Comparison of ENCODE assay signal across 13 mouse cellular contexts in genomic region chr6:84506675-84507074, GRCm38 (mm10).
A peak's percentile ranks its signal among the peaks of the same experiment; 100 is the strongest.
DNase-seq lines count a peak whose midpoint lies in the region; ATAC-seq and TF ChIP-seq lines count a peak whose summit lies in the region.
"Had no signal": no experiment of that assay in that cellular context is flagged by ENCODE, and none has a peak within 500 bp of the region (broad histone marks: within the 10 kb centered on the region; RNA-seq: fewer than 3 reads in every experiment).

No protein-coding gene starts in this region.

- no peaks in the 10 kb centered on the region for H3K4me1 ChIP-seq in heart, adult 2 months (ENCODE audit: control insufficient read depth, insufficient read depth, low read length)
- no peaks in the 10 kb centered on the region for H3K4me1 ChIP-seq in liver, adult 2 months (ENCODE audit: control insufficient read depth, insufficient read depth, low read length)
- H3K4me1 ChIP-seq in liver, embryonic 11.5 days (replicated peaks; ENCODE audit: control insufficient read depth, insufficient read depth, low read length), result no peaks in the 10 kb centered on the region
- H3K4me1 ChIP-seq in CH12.LX (ENCODE audit: control insufficient read depth in 1 of 2, insufficient read depth in 2 of 2), result no peaks in the 10 kb centered on the region
- no peaks in the 10 kb centered on the region for H3K4me1 ChIP-seq in cortical plate, adult 2 months (ENCODE audit: control insufficient read depth, insufficient read depth, low read length)
- H3K4me1 ChIP-seq: hindbrain, embryonic 12.5 days; lung, embryonic 15.5 days had no signal

- no peak for TF ChIP-seq EP300 in heart, adult 2 months (IDR thresholded peaks at IDR 0.05; ENCODE audit: insufficient read depth, low read depth, low read length)
- TF ChIP-seq EP300 in CH12.LX (IDR thresholded peaks at IDR 0.05; ENCODE audit: low read length), result no peak

- no peaks in the 10 kb centered on the region for H3K9me3 ChIP-seq in liver, embryonic 11.5 days (ENCODE audit: control insufficient read depth, low read length)
- no peaks in the 10 kb centered on the region for H3K9me3 ChIP-seq in CH12.LX (replicated peaks; ENCODE audit: low read length)
- H3K9me3 ChIP-seq: embryonic facial prominence, embryonic 15.5 days; hindbrain, embryonic 12.5 days; lung, embryonic 15.5 days had no signal

- no peak overlapping the region for H3K9ac ChIP-seq in heart, adult 2 months (ENCODE audit: low read depth, low read length)
- no peak overlapping the region for H3K9ac ChIP-seq in liver, adult 2 months (ENCODE audit: low read depth, low read length)
- no peak overlapping the region for H3K9ac ChIP-seq in liver, embryonic 11.5 days (ENCODE audit: low read depth, low read length)
- no peak overlapping the region for H3K9ac ChIP-seq in CH12.LX (ENCODE audit: insufficient read depth, low read depth)
- H3K9ac ChIP-seq: embryonic facial prominence, embryonic 15.5 days; hindbrain, embryonic 12.5 days; lung, embryonic 15.5 days had no signal

- no peaks in the 10 kb centered on the region for H3K27me3 ChIP-seq in heart, adult 2 months (ENCODE audit: control insufficient read depth, insufficient read depth, low read length)
- no peaks in the 10 kb centered on the region; the same call in 1 of the 2 replicates for H3K27me3 ChIP-seq in liver, adult 2 months (ENCODE audit: control insufficient read depth, insufficient read depth, low read length)
- H3K27me3 ChIP-seq in liver, embryonic 11.5 days (replicated peaks; ENCODE audit: control insufficient read depth, insufficient read depth, low read length), result no peaks in the 10 kb centered on the region
- H3K27me3 ChIP-seq in CH12.LX (replicated peaks), result peaks cover 88% of the 10 kb centered on the region
- H3K27me3 ChIP-seq: embryonic facial prominence, embryonic 15.5 days; hindbrain, embryonic 12.5 days; lung, embryonic 15.5 days had no signal

- dilution Hi-C loops in CH12.LX (cut with MboI; ENCODE audit: extremely low pct_ligation_motif_present, extremely low pct_unique_long_range_greater_than_20kb, low sequenced_read_pairs), result no loop called here

- intact Hi-C loops in heart, adult 2 months (cut with DNase I), result loop anchor here (1.0 to 10.0 kb wide), 2 partner anchors 84 to 408 kb away; no protein-coding TSS in a partner anchor

- in situ Hi-C loops in CH12.LX (cut with MboI; ENCODE audit: low pct_ligation_motif_present, low pct_unique_long_range_greater_than_20kb, low sequenced_read_pairs), result no loop called here

- no peak for TF ChIP-seq POLR2A in heart, adult 2 months (IDR thresholded peaks at IDR 0.05; ENCODE audit: insufficient read depth, low read depth, low read length)
- TF ChIP-seq POLR2A in liver, adult 2 months (IDR thresholded peaks at IDR 0.05; ENCODE audit: extremely low read depth, insufficient read depth, low read length), result no peak
- no peak for TF ChIP-seq POLR2A in CH12.LX (IDR thresholded peaks at IDR 0.05; ENCODE audit: low read depth, low read length)
- no peak for TF ChIP-seq POLR2A in cortical plate, adult 2 months (IDR thresholded peaks at IDR 0.05; ENCODE audit: extremely low read depth, insufficient read depth, low read length)

- no peak for ATAC-seq in liver, embryonic 11.5 days (replicated peaks; ENCODE audit: low FRiP score)
- no peak for ATAC-seq in megakaryocyte, adult 5-6 weeks (ENCODE audit: poor library complexity, severe bottlenecking)
- ATAC-seq: forebrain, embryonic 16.5 days had no signal

- peak; percentile 36 for TF ChIP-seq RAD21 in CH12.LX (IDR thresholded peaks at IDR 0.05; ENCODE audit: low read depth, low read length)

- peak; percentile 63 for TF ChIP-seq CTCF in heart, adult 2 months (IDR thresholded peaks at IDR 0.05)
- peak; percentile 25; the same call in 1 of the 2 replicates for TF ChIP-seq CTCF in liver, adult 2 months (IDR thresholded peaks at IDR 0.05; ENCODE audit: low read depth, low read length)
- peak in 1 of 2 experiments; percentile 68; a peak in 2 of 4 replicates for TF ChIP-seq CTCF in CH12.LX (conservative IDR thresholded peaks at IDR 0.05 in 1 of 2, IDR thresholded peaks at IDR 0.05 in 1 of 2; ENCODE audit: low read depth in 2 of 2, low read length in 2 of 2)
- TF ChIP-seq CTCF in cortical plate, adult 2 months (IDR thresholded peaks at IDR 0.05; ENCODE audit: extremely low read depth, insufficient read depth, low read length), result 0 out of 2 replicates have a peak, but pooled peaks have one; percentile 13

- H3K27ac ChIP-seq in heart, adult 2 months, result no peak overlapping the region
- no peak overlapping the region for H3K27ac ChIP-seq in liver, adult 2 months (replicated peaks; ENCODE audit: insufficient read depth, low read depth, low read length)
- H3K27ac ChIP-seq in liver, embryonic 11.5 days (ENCODE audit: low read depth, low read length), result no peak overlapping the region
- no peak overlapping the region for H3K27ac ChIP-seq in CH12.LX (ENCODE audit: insufficient read depth, low read depth)
- H3K27ac ChIP-seq in cortical plate, adult 2 months (ENCODE audit: insufficient read depth, low read length), result no peak overlapping the region
- H3K27ac ChIP-seq: embryonic facial prominence, embryonic 15.5 days; hindbrain, embryonic 12.5 days; lung, embryonic 15.5 days had no signal

- WGBS in heart, adult 2 months, result 15% methylated on average over 1 of the region's 1 CpGs
- 14% methylated on average over 1 of the region's 1 CpGs for WGBS in liver, adult 2 months
- 24% methylated on average over 1 of the region's 1 CpGs for WGBS in liver, embryonic 11.5 days

- H3K36me3 ChIP-seq in heart, adult 2 months (ENCODE audit: control insufficient read depth, insufficient read depth, low read length), result no peaks in the 10 kb centered on the region
- no peaks in the 10 kb centered on the region for H3K36me3 ChIP-seq in liver, adult 2 months (ENCODE audit: control insufficient read depth, insufficient read depth, low read length)
- no peaks in the 10 kb centered on the region for H3K36me3 ChIP-seq in liver, embryonic 11.5 days (ENCODE audit: control insufficient read depth, insufficient read depth, low read length)
- no peaks in the 10 kb centered on the region for H3K36me3 ChIP-seq in CH12.LX (replicated peaks in 1 of 2; ENCODE audit: control insufficient read depth in 1 of 2, insufficient read depth in 1 of 2, low read length in 1 of 2)
- H3K36me3 ChIP-seq: embryonic facial prominence, embryonic 15.5 days; hindbrain, embryonic 12.5 days; lung, embryonic 15.5 days had no signal

- no peak overlapping the region for H3K4me2 ChIP-seq in liver, embryonic 11.5 days
- no peak overlapping the region for H3K4me2 ChIP-seq in CH12.LX (ENCODE audit: insufficient read depth, low read depth, poor library complexity, severe bottlenecking)
- H3K4me2 ChIP-seq: embryonic facial prominence, embryonic 15.5 days; hindbrain, embryonic 12.5 days; lung, embryonic 15.5 days had no signal

- no peak overlapping the region for H3K4me3 ChIP-seq in heart, adult 2 months
- no peak overlapping the region for H3K4me3 ChIP-seq in liver, adult 2 months (ENCODE audit: insufficient read depth, low read depth, low read length)
- H3K4me3 ChIP-seq in liver, embryonic 11.5 days (ENCODE audit: low read depth, low read length), result no peak overlapping the region
- no peak overlapping the region for H3K4me3 ChIP-seq in CH12.LX (replicated peaks in 1 of 3; ENCODE audit: low read depth in 2 of 3, low read length in 2 of 3, poor library complexity in 1 of 3)
- no peak overlapping the region for H3K4me3 ChIP-seq in cortical plate, adult 2 months (ENCODE audit: insufficient read depth, low read length)
- H3K4me3 ChIP-seq: embryonic facial prominence, embryonic 15.5 days; hindbrain, embryonic 12.5 days; lung, embryonic 15.5 days had no signal

- H3K79me2 ChIP-seq in heart, adult 2 months (replicated peaks; ENCODE audit: control insufficient read depth, insufficient read depth, low read length), result no peaks in the 10 kb centered on the region
- H3K79me2 ChIP-seq in liver, adult 2 months (ENCODE audit: control insufficient read depth, insufficient read depth, low read length), result no peaks in the 10 kb centered on the region
- no peaks in the 10 kb centered on the region for H3K79me2 ChIP-seq in CH12.LX (replicated peaks; ENCODE audit: control insufficient read depth, extremely low read depth, insufficient read depth, poor library complexity, severe bottlenecking)

- DNase-seq in heart, adult 2 months, result no peak
- no peak for DNase-seq in heart, adult 11 months
- no peak for DNase-seq in liver, adult 2 months (ENCODE audit: extremely low read depth, low read depth, low spot score)
- no peak for DNase-seq in liver, embryonic 11.5 days (ENCODE audit: low spot score)
- DNase-seq in CH12.LX (ENCODE audit: extremely low read depth), result peak; percentile 17
- DNase-seq in layer of hippocampus, adult 11-12 months (ENCODE audit: low spot score), result no peak
- DNase-seq: right cerebral cortex, postnatal 4 days had no signal

TF ChIP-seq in CH12.LX, 34 proteins besides CTCF, POLR2A, EP300 and RAD21:
- TF ChIP-seq SMC3 (IDR thresholded peaks at IDR 0.05; ENCODE audit: low read depth, low read length) (peak; percentile 81), MAZ (IDR thresholded peaks at IDR 0.05; ENCODE audit: low read depth, low read length) (no peak)
TF ChIP-seq in CH12.LX: peak in this region for 1.
